Mouse (Mus musculus) kidney, adult 2 months (tissue): ENCODE measurements at regions not wholly inside any gene's neighbourhood (a gene's known extent, or its start where the extent isn't known, plus 50 kb on each side); places are given as distances from the start of the nearest gene placed in this dataset.

Experiments
- CTCF ChIP-seq: fragments of 200-500 bp; conservative IDR thresholded peaks from 2 replicates; pipeline ENCODE4 v1.5.1; 2011; ENCODE audit warnings: low read depth, mild to moderate bottlenecking, control low read depth, low read length, moderate library complexity, mixed read lengths; ENCODE audit not compliant: insufficient read depth, insufficient read length
- POLR2A ChIP-seq: fragments of 200-500 bp; IDR thresholded peaks from one replicate; pipeline ENCODE4 v1.6.1; 2011; ENCODE audit warnings: low read depth, low read length, control low read depth

- no peak for TF ChIP-seq CTCF
- no peak for TF ChIP-seq POLR2A
Observed at GRCm38 (mm10) chr3:120883650-120884049, 287.8 kb downstream of the Rwdd3 start.
